Mouse (Mus musculus) heart, adult 8-10 months (tissue): Measurements from ENCODE around the gene Irf4. TPM values are rescaled to one million over a fixed set of nuclear protein-coding genes. Genes with fewer than 3 reads are reported as not detected.

ENCODE experiments used
- DNase-seq: peaks from one replicate; pipeline ENCODE4 v3.0.0; 2022; ENCODE audit warnings: low spot score
- total RNA-seq, 4 experiments: library from RNA; stranded (reverse); gene quantifications; 2 replicates each; pipeline ENCODE4 v1.2.4; 2022

The Irf4 gene
- total RNA-seq, 4 experiments from 2014 or later, result 0.88 to 1.9 (median 1.3) TPM

DNA sequence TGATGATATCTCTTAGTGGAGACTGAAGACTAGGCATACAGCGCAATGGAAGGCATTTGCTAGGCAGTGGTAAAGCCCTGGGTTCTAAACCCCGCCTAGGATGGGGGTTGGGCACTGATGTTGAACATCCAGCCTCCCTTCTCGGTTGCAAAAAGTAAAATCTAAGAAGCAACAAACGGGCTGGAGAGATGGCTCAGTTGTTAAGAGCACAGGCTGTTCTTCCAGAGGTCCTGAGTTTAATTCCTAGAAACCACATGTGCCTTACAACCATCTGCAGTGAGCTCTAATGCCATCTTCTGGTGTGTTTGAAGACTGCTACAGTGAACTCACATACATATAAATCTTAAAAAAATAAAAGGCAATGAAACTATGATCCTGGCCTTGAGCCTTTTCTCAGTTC, 13.2 kb downstream of the Irf4 start:
- no peak for DNase-seq

DNA sequence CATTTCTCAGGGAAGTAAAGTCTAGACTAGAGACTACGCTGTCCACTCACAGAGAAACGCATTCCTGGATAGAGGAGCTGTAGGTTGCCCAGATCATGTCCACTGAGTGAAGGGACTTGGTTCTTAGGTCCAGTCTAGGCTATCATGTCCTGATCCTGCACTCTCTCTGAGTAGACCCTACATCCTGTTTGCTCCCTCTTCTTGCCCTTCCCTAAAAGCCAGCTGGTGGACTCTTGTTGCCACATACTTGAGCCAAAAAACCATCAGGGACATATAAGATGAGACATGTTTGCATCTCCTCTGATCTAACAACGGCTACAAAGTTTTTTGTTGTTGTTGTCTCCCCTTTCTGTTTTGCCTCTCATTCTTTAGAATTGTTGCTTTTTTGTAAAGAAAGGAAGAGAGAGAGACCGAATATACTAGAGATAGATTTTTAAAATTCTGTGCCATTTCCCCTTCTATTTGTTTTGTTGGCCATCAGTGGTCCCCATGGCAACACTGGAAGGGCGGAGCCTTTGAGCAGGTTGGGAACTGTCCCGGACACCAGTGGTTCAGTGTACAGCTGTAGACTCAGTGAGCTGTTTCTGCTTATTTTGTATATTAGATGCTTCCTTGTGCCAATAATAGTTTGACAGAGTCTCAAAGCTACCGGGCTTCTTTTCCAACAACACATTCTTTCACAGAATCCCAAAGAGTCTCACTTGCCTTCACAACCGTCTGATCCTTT, 15.2 kb downstream of the Irf4 start:
- DNase-seq, result peak; percentile 48

DNA sequence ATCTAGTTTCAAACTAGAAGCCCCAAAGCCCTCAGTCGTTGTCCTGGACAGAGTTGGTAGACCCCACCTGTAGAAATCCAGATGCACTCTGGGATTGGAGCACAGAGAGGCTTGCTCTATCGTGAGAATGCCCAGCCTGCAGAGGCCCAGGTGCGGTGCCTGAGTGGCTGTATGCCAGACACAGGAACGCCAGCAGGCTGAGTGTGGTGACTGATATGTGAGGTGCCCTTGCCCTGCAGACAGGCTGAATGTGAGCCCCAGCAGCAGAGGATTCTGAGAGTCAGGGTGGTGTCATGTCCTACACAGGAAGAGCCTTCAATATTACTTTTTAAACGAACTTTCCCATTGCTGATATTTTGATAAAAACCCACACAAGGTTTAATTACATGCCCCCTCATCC, 16.9 kb downstream of the Irf4 start:
- no peak for DNase-seq

DNA sequence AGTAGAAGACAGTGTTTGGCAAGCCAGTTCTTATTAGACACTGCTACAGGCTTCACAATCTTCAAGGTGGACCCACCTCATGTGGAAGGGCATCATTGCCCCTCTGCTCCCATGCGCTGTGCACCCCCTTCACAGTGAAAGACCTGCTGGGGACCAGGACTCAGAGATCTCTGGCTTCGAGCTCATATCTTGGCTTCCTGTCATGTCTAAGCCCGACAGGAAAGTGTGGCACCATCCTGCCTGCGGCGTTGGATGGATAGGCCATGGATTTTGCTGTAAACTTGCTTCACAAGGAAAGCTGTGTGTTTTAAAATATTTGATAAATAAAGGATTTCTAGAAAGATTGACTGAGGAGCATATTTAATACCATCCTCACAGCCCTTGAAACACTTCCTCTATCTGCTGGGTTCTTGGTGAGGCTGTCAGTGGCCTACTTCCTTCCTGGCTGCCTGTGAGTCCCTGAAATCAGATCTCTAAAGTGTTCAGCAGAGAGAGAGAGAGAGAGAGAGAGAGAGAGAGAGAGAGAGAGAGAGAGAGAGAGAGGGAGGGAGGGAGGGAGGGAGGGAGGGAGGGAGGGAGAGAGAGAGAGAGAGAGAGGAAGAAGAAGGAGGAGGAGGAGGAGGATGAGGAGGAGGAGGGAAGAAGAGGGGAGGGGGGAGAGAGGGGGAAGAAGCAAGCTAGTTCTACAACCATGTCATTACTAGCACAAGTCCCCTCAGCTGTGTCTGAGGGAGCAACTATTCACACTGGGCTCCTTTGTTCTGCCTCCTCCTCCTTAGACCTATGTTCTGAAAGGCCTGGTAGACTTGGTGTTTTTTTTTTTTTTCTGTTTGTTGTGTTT, 17.8 kb downstream of the Irf4 start:
- DNase-seq, result no peak

- DNase-seq, result no peak
Measured at GRCm38 (mm10) chr13:30767477-30768127, 18.6 kb downstream of the Irf4 start.

GRCm38 (mm10) chr13:30776021-30776420, 27.0 kb downstream of the Irf4 start:
- DNase-seq, result no peak

- no peak for DNase-seq
Measured at GRCm38 (mm10) chr13:30777678-30778179, 28.7 kb downstream of the Irf4 start.

- no peak for DNase-seq
Measured at GRCm38 (mm10) chr13:30781905-30782304, 32.9 kb downstream of the Irf4 start.

DNA sequence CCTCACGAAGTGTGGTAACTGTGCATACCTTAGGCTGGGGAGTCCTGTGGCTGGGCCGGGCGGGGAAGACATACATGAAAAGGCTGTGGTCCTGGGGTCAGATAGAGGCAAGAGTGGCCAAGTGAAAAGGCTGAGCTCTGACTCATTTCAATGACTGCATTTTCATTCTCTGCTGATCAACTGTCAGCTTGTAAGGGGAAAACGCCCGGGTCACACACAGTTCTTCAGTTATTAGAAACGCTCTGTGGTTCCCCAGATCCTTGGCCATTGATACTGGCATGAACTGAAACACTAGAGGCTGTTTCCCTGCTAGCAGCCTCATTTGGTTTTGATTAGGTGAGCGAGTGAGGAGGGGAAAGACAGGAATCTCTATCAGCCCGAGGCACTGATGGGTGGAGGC, 33.4 kb downstream of the Irf4 start:
- no peak for DNase-seq

GRCm38 (mm10) chr13:30785423-30786040, 36.5 kb downstream of the Irf4 start:
- no peak for DNase-seq

DNA sequence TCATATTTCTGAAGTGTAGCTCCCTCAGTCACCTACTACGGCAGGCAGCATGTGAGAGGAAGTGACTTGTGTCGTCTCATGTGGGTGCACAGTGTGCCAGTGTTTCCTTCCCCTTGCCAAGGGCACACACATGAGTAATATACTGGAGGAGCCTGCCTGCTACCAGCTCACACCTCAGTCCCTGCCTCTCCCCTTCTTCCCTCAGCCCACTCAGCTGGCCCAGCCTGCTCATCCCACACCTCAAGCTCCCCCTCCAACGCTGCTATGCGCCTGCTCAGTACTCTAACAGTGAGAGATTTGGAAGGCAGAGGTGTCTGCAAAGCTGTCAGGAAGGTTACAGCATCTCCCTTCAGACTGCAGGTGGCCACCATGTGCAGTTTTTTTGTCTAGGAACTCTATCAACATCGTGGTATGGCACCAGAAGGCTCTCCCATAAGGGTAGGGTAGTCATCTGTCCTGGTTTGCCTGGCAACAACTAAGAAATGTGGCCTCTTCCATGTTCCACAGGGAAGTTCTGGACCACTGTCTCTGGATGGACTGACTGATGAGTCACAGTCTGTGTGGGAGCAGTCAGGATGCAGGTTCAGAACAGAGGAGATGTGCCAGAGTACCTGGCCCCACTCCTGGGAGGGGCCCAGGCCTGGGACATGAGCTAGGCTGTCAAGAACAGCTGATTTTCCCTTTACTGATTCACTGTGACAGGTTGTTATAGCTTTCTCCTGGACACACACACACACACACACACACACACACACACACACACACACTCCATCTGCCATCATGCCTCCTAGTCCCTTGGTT, 37.4 kb downstream of the Irf4 start:
- DNase-seq, result no peak

- DNase-seq, result no peak
Measured at GRCm38 (mm10) chr13:30787036-30787320, 38.0 kb downstream of the Irf4 start.

- DNase-seq, result no peak
Measured at GRCm38 (mm10) chr13:30787556-30787955, 38.5 kb downstream of the Irf4 start.

- DNase-seq, result no peak
Measured at GRCm38 (mm10) chr13:30787960-30788359, 38.9 kb downstream of the Irf4 start.

DNA sequence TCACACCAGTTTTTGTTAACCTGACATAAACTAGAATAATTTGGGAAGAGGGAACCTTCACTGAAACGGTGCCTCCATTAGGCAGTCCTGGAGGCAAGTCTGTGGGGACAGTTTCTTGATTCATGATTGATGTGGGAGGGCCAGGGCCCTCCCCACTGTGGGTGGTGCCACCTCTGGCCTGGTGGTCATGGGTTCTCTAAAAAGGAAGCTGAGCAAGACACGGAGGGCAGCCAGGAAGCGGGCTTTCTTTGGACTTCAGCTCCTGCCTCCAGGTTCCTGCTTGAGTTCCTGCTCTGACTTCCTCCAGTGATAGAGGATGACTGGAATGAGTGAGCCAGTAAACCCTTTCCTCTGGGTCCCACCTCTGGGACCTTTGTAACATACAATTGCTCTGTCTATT, 39.4 kb downstream of the Irf4 start:
- no peak for DNase-seq

DNA sequence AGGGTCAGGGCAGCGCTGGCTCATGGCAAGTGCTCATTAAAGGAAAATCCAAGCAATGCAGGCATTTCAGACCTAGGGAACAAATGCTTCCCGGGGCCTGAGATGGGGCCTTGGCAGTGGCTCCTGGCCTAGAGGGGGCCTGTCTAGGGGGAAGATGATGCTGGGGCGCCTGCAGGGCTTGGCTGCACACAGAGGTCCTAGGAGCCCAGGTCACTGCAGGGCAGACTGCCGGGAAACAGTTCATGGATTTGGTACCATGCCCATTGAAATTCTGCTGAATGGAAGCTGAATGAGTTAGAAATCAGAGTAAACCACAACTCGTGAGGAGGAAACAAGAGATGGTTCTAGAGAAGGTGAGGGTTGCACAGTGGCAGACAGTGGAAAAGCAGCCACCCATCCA, 41.0 kb downstream of the Irf4 start:
- DNase-seq, result no peak

GRCm38 (mm10) chr13:30792308-30792707, 43.3 kb downstream of the Irf4 start:
- DNase-seq, result no peak

GRCm38 (mm10) chr13:30792741-30793140, 43.7 kb downstream of the Irf4 start:
- DNase-seq, result no peak

- DNase-seq, result no peak
Measured at GRCm38 (mm10) chr13:30793196-30793595, 44.2 kb downstream of the Irf4 start.

DNA sequence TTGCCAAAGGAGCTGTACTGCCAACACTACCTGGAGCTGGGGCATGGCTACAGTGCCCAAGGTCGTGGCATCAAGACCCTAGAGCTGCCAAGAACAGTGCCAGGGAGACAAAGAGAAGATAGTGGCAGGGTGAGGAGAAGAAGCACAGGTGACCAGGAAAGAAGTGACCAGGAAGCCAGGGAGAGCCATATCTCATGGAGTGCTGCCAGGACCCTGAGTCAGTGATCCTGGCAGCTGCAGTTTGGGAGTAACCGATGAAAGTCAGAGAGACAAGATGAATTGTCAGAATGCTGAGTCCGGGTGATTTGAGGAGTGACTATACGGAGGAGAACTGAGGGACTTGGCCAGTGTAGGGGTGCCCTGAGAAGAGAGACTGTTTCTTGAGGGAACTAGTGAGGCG, 44.6 kb downstream of the Irf4 start:
- DNase-seq, result no peak

GRCm38 (mm10) chr13:30795960-30796359, 46.9 kb downstream of the Irf4 start:
- DNase-seq, result no peak
